Mouse (Mus musculus): Measurements from ENCODE around the gene Acbd7.

Gene Acbd7

DNA sequence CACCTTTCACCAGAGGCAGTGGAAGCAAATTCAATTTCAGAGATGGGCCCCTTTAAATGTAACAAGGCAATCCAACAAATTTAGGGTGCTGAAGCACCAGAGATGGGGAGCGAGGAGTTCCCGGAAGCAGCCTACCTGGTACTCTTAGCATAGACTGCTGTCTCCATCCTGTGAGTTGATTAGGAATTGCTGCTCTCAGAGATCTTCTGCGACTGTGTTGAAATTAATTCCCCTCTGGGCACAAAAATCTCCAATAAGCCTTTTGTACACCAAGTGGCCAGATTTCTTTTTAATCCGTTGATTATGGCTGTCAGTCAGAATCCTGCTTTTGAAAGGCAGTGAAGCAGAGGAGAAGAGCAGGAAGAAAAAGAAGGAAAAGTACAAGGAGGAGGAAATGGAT is 29.2 kb downstream of the Acbd7 start:
- no peak for DNase-seq (ENCODE audit: low read depth, low spot score)

DNA sequence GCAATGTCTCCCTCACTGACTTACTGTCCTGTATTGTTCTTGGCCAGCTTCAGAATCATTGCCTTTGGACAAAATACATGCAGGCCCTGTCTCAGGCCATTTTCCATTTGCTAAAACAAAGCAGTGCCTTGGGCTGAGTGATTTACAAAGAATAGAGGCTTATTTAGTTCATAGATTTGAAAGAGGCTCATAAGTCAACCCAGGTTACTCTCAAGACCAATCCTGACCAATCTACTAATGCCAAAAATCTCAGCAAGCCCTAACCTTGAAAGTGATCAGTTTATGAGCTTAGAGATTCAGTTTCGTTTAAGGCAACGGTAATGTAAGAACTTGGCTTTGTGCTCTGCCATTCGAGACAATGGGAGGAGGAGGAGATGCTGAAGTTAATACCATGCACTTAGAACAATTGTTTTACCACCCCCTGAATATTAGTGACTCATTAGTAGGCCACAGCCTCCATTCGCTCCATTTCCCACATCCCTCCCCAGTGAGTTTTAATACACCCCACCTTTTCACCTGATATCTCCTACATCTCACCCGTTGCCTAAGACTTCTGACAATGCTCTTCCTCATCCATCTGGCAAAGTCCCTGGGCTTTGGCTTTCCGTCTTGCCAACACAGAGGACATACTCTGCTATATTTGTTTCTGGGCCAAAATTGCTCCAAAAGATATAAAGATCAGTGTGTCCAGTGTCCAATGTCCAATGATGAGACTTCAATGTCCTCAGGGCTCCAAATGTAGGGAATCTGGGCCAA is 51.3 kb downstream of the Acbd7 start:
- no peak for DNase-seq (ENCODE audit: low read depth, low spot score)

Data from brain, embryonic 18.5 days (tissue).